Mouse (Mus musculus) small intestine, adult 2 months (tissue): ENCODE measurements at regions not wholly inside any gene's neighbourhood (a gene's known extent, or its start where the extent isn't known, plus 50 kb on each side); places are given as distances from the start of the nearest gene placed in this dataset.

ENCODE experiments used
- CTCF ChIP-seq: fragments of 200-500 bp; IDR thresholded peaks from 2 replicates; pipeline ENCODE4 v1.5.1; 2012; ENCODE audit warnings: low read depth, mild to moderate bottlenecking, control low read depth, inconsistent platforms, low read length, moderate library complexity, mixed read lengths; ENCODE audit not compliant: insufficient replicate concordance, insufficient read length; ENCODE audit errors: extremely low read depth
- POLR2A ChIP-seq: fragments of 200-500 bp; IDR thresholded peaks from 2 replicates; pipeline ENCODE4 v1.6.1; 2012; ENCODE audit warnings: low read depth, mild to moderate bottlenecking, control low read depth, inconsistent platforms, low read length, moderate library complexity

DNA sequence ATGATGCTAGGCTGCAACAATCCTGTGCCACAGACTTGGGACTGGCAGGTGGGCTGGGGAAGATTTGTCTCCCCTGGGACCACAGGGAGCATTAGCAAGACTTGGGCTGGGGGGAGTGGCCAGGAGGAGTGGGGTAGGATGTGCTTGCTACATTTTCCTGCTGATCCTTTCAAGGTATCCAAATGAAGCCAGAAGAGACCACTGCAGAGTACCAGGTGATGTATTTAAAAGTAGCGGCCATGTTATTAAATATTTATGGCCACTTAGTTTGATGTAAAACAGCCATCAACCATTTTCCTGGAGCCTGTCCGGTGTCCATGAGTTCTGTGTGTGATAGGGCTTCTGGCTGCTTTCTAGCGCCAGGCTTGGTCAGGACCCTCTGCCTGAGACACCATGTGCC is 220.3 kb upstream of the Prok2 start:
- TF ChIP-seq CTCF (no peak), POLR2A (no peak)
